Mouse (Mus musculus) thymus, adult 2 months (tissue): ENCODE data around the gene Smc2.

Source experiments
- CTCF ChIP-seq: fragments of 200-500 bp; IDR thresholded peaks from 2 replicates; pipeline ENCODE4 v1.5.1; 2012; ENCODE audit warnings: mild to moderate bottlenecking, control low read depth, low read length, moderate library complexity, borderline replicate concordance; ENCODE audit not compliant: control insufficient read depth, poor library complexity, insufficient read depth; ENCODE audit errors: extremely low read depth
- POLR2A ChIP-seq: fragments of 200-500 bp; IDR thresholded peaks from 2 replicates; pipeline ENCODE4 v1.6.1; 2012; ENCODE audit warnings: mild to moderate bottlenecking, low read length, control low read depth, moderate library complexity; ENCODE audit not compliant: control insufficient read depth, poor library complexity, insufficient read depth; ENCODE audit errors: extremely low read depth

DNA sequence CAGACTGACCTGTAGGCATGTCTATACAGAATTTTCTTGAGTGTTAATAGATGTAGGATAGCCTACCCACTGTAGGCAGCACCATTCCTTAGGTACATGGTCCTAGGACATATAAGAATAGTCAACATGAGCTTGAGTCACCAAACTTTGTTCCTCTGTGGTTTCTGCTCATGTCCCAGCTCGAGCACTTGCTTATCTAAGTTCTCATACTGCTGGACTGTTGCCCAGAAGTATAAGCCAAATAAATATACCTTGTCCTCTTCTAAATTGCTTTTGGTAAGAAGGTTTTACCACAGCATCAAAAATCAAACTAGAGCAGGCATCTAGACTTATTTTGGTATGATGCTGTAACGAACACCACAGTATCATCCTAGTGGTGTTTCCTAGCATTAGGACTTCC is 27.5 kb upstream of the Smc2 start:
- TF ChIP-seq CTCF: no peak
- no peak for TF ChIP-seq POLR2A
